Mouse (Mus musculus): ENCODE data around the gene Atp6ap2. TPM values are rescaled to one million over a fixed set of nuclear protein-coding genes. Genes with fewer than 3 reads are reported as not detected.
"Not testable (repeated sequence)": the region's sequence is repeated elsewhere in the genome, so short reads cannot be mapped to it uniquely, and the experiment has no call there.

Atp6ap2 gene
- polyA plus RNA-seq, 1 experiment from 2014 or later, result 154 TPM

- H3K9me3 ChIP-seq (replicated peaks; ENCODE audit: control insufficient read depth, low read length), result no peaks in the 10 kb centered on the region
- H3K4me3 ChIP-seq (ENCODE audit: low read depth, low read length), result no peak overlapping the region
- no peak for ATAC-seq
- no peak overlapping the region for H3K27ac ChIP-seq (ENCODE audit: low read depth, low read length)
- H3K4me2 ChIP-seq (ENCODE audit: low read length), result no peak overlapping the region
- no peaks in the 10 kb centered on the region for H3K27me3 ChIP-seq (replicated peaks; ENCODE audit: control insufficient read depth, insufficient read depth, low read length)
- no peak overlapping the region for H3K9ac ChIP-seq (ENCODE audit: low read length)
- DNase-seq (ENCODE audit: low spot score), result no peak
- peaks cover 7% of the 10 kb centered on the region; the same call in 1 of the 2 replicates for H3K36me3 ChIP-seq (ENCODE audit: control insufficient read depth, insufficient read depth, low read length)
- 77% methylated on average over 5 of the region's 5 CpGs for WGBS
- no peaks in the 10 kb centered on the region for H3K4me1 ChIP-seq (ENCODE audit: control insufficient read depth, insufficient read depth, low read length)
These were observed 4.4 kb downstream of the Atp6ap2 start for GRCm38 (mm10) chrX:12592011-12592410.

GRCm38 (mm10) chrX:12593824-12594223 is 6.2 kb downstream of the Atp6ap2 start:
- DNase-seq (ENCODE audit: low spot score) (no peak), ATAC-seq (no peak)
- Histone ChIP-seq H3K27me3 (replicated peaks; ENCODE audit: control insufficient read depth, insufficient read depth, low read length) (no peaks in the 10 kb centered on the region), H3K9ac (ENCODE audit: low read length) (no peak overlapping the region), H3K4me2 (ENCODE audit: low read length) (no peak overlapping the region), H3K9me3 (replicated peaks; ENCODE audit: control insufficient read depth, low read length) (no peaks in the 10 kb centered on the region), H3K27ac (ENCODE audit: low read depth, low read length) (no peak overlapping the region), H3K4me1 (ENCODE audit: control insufficient read depth, insufficient read depth, low read length) (no peaks in the 10 kb centered on the region), H3K4me3 (ENCODE audit: low read depth, low read length) (no peak overlapping the region), H3K36me3 (ENCODE audit: control insufficient read depth, insufficient read depth, low read length) (peaks cover 11% of the 10 kb centered on the region; the same call in 1 of the 2 replicates)
- WGBS, result 74% methylated on average over 5 of the region's 5 CpGs

- not testable (repeated sequence) for H3K9me3 ChIP-seq (replicated peaks; ENCODE audit: control insufficient read depth, low read length); H3K4me1 ChIP-seq (ENCODE audit: control insufficient read depth, insufficient read depth, low read length); H3K4me3 ChIP-seq (ENCODE audit: low read depth, low read length); H3K4me2 ChIP-seq (ENCODE audit: low read length); DNase-seq (ENCODE audit: low spot score); H3K9ac ChIP-seq (ENCODE audit: low read length); H3K27me3 ChIP-seq (replicated peaks; ENCODE audit: control insufficient read depth, insufficient read depth, low read length); H3K27ac ChIP-seq (ENCODE audit: low read depth, low read length); ATAC-seq
- H3K36me3 ChIP-seq (ENCODE audit: control insufficient read depth, insufficient read depth, low read length), result peaks cover 35% of the 10 kb centered on the region; the same call in 1 of the 2 replicates
These were observed 22.9 kb downstream of the Atp6ap2 start for GRCm38 (mm10) chrX:12610541-12610940.

GRCm38 (mm10) chrX:12611211-12611610 is 23.6 kb downstream of the Atp6ap2 start:
- no peak for ATAC-seq
- peaks cover 35% of the 10 kb centered on the region; the same call in 1 of the 2 replicates for H3K36me3 ChIP-seq (ENCODE audit: control insufficient read depth, insufficient read depth, low read length)
- no peak overlapping the region for H3K4me3 ChIP-seq (ENCODE audit: low read depth, low read length)
- no peak for DNase-seq (ENCODE audit: low spot score)
- WGBS, result 87% methylated on average over 2 of the region's 2 CpGs
- no peak overlapping the region for H3K27ac ChIP-seq (ENCODE audit: low read depth, low read length)
- H3K27me3 ChIP-seq (replicated peaks; ENCODE audit: control insufficient read depth, insufficient read depth, low read length), result no peaks in the 10 kb centered on the region
- H3K4me1 ChIP-seq (ENCODE audit: control insufficient read depth, insufficient read depth, low read length), result no peaks in the 10 kb centered on the region
- no peaks in the 10 kb centered on the region for H3K9me3 ChIP-seq (replicated peaks; ENCODE audit: control insufficient read depth, low read length)
- no peak overlapping the region for H3K9ac ChIP-seq (ENCODE audit: low read length)
- no peak overlapping the region for H3K4me2 ChIP-seq (ENCODE audit: low read length)

GRCm38 (mm10) chrX:12612360-12612759 is 24.8 kb downstream of the Atp6ap2 start:
- H3K9me3 ChIP-seq (replicated peaks; ENCODE audit: control insufficient read depth, low read length); ATAC-seq; H3K27ac ChIP-seq (ENCODE audit: low read depth, low read length); H3K4me2 ChIP-seq (ENCODE audit: low read length); DNase-seq (ENCODE audit: low spot score); H3K27me3 ChIP-seq (replicated peaks; ENCODE audit: control insufficient read depth, insufficient read depth, low read length); H3K4me3 ChIP-seq (ENCODE audit: low read depth, low read length); H3K4me1 ChIP-seq (ENCODE audit: control insufficient read depth, insufficient read depth, low read length); H3K9ac ChIP-seq (ENCODE audit: low read length): not testable (repeated sequence)
- 95% methylated on average over 1 of the region's 1 CpGs for WGBS
- H3K36me3 ChIP-seq (ENCODE audit: control insufficient read depth, insufficient read depth, low read length), result peaks cover 32% of the 10 kb centered on the region; the same call in 1 of the 2 replicates

- DNase-seq (ENCODE audit: low spot score) (no peak), ATAC-seq (no peak)
- Histone ChIP-seq H3K36me3 (ENCODE audit: control insufficient read depth, insufficient read depth, low read length) (no peaks in the 10 kb centered on the region), H3K4me1 (ENCODE audit: control insufficient read depth, insufficient read depth, low read length) (no peaks in the 10 kb centered on the region), H3K9me3 (replicated peaks; ENCODE audit: control insufficient read depth, low read length) (no peaks in the 10 kb centered on the region), H3K27ac (ENCODE audit: low read depth, low read length) (no peak overlapping the region), H3K9ac (ENCODE audit: low read length) (no peak overlapping the region), H3K27me3 (replicated peaks; ENCODE audit: control insufficient read depth, insufficient read depth, low read length) (no peaks in the 10 kb centered on the region), H3K4me2 (ENCODE audit: low read length) (no peak overlapping the region), H3K4me3 (ENCODE audit: low read depth, low read length) (no peak overlapping the region)
- 65% methylated on average over 4 of the region's 4 CpGs for WGBS
These were observed 37.5 kb downstream of the Atp6ap2 start for GRCm38 (mm10) chrX:12625131-12625530.

- DNase-seq (ENCODE audit: low spot score) (no peak), ATAC-seq (no peak)
- Histone ChIP-seq H3K4me3 (ENCODE audit: low read depth, low read length) (no peak overlapping the region), H3K36me3 (ENCODE audit: control insufficient read depth, insufficient read depth, low read length) (no peaks in the 10 kb centered on the region), H3K4me1 (ENCODE audit: control insufficient read depth, insufficient read depth, low read length) (no peaks in the 10 kb centered on the region), H3K9me3 (replicated peaks; ENCODE audit: control insufficient read depth, low read length) (no peaks in the 10 kb centered on the region), H3K27me3 (replicated peaks; ENCODE audit: control insufficient read depth, insufficient read depth, low read length) (no peaks in the 10 kb centered on the region), H3K27ac (ENCODE audit: low read depth, low read length) (no peak overlapping the region), H3K9ac (ENCODE audit: low read length) (no peak overlapping the region), H3K4me2 (ENCODE audit: low read length) (no peak overlapping the region)
- WGBS, result 42% methylated on average over 2 of the region's 2 CpGs
These were observed 57.4 kb downstream of the Atp6ap2 start for GRCm38 (mm10) chrX:12644976-12645375.

- Histone ChIP-seq H3K27me3 (replicated peaks; ENCODE audit: control insufficient read depth, insufficient read depth, low read length) (no peaks in the 10 kb centered on the region), H3K27ac (ENCODE audit: low read depth, low read length) (no peak overlapping the region), H3K4me3 (ENCODE audit: low read depth, low read length) (no peak overlapping the region), H3K9me3 (replicated peaks; ENCODE audit: control insufficient read depth, low read length) (no peaks in the 10 kb centered on the region), H3K36me3 (ENCODE audit: control insufficient read depth, insufficient read depth, low read length) (no peaks in the 10 kb centered on the region), H3K4me2 (ENCODE audit: low read length) (no peak overlapping the region), H3K9ac (ENCODE audit: low read length) (no peak overlapping the region), H3K4me1 (ENCODE audit: control insufficient read depth, insufficient read depth, low read length) (no peaks in the 10 kb centered on the region)
- WGBS, result 51% methylated on average over 12 of the region's 12 CpGs
- ATAC-seq, result peak; percentile 57
- peak; percentile 85 for DNase-seq (ENCODE audit: low spot score)
These were observed 58.1 kb downstream of the Atp6ap2 start for GRCm38 (mm10) chrX:12645531-12646304.

- H3K36me3 ChIP-seq (ENCODE audit: control insufficient read depth, insufficient read depth, low read length), result peaks cover 19% of the 10 kb centered on the region
- H3K27ac ChIP-seq (ENCODE audit: low read depth, low read length), result no peak overlapping the region
- H3K4me1 ChIP-seq (ENCODE audit: control insufficient read depth, insufficient read depth, low read length), result no peaks in the 10 kb centered on the region
These were observed 64.3 kb downstream of the Atp6ap2 start for GRCm38 (mm10) chrX:12651906-12652305.

More at GRCm38 (mm10) chrX:12651906-12652305, 64.3 kb downstream of the Atp6ap2 start:
- Histone ChIP-seq H3K9ac (ENCODE audit: low read length) (no peak overlapping the region), H3K9me3 (replicated peaks; ENCODE audit: control insufficient read depth, low read length) (no peaks in the 10 kb centered on the region), H3K4me3 (ENCODE audit: low read depth, low read length) (no peak overlapping the region), H3K27me3 (replicated peaks; ENCODE audit: control insufficient read depth, insufficient read depth, low read length) (no peaks in the 10 kb centered on the region), H3K4me2 (ENCODE audit: low read length) (no peak overlapping the region)
- no peak for ATAC-seq
- 90% methylated on average over 16 of the region's 16 CpGs for whole genome bisulfite sequencing
- DNase-seq (ENCODE audit: low spot score), result no peak

Measured in forebrain, embryonic 14.5 days (tissue).